Mouse (Mus musculus): Measurements from ENCODE around the gene Dnah2.
"Not testable (repeated sequence)": the region's sequence is repeated elsewhere in the genome, so short reads cannot be mapped to it uniquely, and the experiment has no call there.

Gene Dnah2

DNA sequence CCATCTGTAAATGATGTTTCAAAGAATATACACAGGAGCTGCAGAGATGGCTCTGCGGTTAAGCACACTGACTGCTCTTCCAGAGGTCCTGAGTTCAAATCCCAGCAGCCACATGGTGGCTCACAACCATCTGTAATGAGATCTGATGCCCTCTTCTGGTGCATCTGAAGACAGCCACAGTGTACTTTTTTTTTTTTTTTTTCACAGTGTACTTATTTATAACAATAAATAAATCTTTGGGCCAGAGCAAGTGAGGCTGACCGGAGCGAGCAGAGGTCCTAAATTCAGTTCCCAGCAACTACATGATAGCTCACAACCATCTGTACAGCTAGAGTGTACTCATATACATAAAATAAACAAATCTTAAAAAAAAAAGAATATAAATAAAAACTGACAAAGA, 18.6 kb downstream of the Dnah2 start:
- not testable (repeated sequence) for DNase-seq (ENCODE audit: low spot score in 2 of 2)

DNA sequence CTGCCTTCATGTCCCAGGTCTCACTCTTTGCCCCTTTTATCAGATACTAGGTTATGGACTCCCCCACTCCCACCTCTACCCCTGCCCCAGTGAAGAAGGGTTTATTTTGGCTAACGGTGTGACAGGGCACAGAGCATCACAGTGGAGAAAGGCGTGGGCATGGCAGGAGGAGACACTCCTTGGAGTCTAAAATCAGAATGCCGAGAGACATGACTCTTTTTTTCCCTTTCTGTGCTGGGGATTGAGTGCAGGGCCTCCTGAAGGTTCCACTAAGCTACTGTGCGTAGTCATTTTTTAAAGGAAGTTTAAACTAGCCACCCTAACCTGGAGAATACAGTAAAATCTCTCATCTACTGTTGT, 20.9 kb downstream of the Dnah2 start:
- no peak for DNase-seq (ENCODE audit: low spot score in 2 of 2)

DNA sequence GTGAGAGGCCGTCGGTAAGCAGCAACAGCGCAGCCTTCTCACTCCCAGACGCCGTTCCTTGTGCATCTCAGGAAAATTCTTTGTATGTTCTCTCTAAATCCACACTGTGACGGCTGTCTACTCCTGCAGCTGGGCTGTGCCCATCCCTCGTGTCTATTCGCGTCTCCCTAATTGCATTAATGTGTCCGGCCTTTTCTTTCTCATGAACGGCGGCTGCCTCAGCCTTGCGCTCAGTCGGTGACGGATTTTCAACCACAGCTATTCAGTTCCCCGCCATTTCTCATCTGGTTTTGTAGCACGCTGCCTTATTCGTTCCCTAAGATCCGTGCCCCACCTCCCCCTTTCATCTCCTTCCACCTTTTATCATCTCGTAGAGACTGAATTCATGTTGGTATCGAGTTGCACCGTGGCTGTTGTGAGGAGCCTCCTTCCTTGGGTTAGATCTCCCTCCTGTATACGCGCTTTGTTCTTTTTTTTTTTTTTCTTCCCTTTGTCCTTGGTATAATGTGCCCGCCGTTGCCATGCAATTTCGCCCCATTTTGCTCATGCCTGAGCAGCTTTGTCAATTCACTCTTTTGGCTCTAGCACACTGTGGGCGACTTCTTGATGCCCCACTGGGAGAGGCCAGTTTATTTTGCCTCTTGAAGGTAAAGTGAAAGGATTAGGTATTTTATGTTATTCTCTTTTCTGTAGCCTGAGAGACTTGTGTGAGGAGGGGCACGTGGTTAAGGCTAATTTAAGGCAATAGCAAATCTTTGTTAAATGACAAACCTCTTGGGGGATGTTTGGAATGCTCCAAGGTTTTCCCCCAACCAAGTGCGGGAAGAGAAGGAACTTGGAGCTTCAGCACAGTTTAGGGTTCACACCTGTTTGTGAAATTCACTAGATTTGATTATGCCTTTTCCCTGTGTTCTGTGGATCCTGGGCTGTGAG, 21.5 kb downstream of the Dnah2 start:
- DNase-seq (ENCODE audit: low spot score in 2 of 2) = no peak

DNA sequence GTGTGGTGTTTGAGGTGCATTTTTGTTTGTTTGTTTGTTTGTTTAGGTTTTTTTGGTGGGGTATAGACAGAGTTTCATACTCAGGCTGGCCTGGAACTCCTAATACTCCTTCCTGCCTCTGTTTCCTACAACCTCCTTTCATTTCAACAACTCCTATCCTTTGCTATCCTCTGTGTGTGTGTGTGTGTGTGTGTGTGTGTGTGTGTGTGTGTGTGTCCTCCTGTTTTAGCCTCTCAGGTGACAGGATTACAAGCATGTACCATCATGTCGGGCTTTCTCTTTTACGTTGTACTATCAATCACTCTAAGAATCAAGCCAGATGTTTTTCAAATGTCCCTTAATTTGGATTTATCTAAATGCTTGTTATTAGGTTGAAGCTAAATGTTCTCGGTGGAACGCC, 22.3 kb downstream of the Dnah2 start:
- no peak for DNase-seq (ENCODE audit: low spot score in 2 of 2)

DNA sequence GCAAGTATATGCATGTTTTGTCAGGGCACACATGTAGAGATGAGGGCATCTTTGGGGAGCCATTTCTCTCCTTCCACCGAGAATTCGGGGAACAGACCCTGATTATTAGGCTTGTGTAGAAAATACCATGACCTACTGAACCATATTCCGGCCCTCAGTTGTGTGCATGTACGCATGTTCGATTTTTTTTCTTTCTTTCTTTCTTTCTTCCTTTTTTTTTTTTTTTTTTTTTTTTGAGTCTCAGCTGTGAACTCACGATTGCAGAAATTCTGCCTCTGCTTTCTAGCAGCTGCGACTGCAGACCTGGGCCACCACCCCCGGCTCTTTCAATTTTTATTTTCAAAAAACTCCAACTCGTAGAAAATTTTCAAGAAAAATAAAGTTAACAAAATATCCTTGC, 23.2 kb downstream of the Dnah2 start:
- no peak for DNase-seq (ENCODE audit: low spot score in 2 of 2)

DNA sequence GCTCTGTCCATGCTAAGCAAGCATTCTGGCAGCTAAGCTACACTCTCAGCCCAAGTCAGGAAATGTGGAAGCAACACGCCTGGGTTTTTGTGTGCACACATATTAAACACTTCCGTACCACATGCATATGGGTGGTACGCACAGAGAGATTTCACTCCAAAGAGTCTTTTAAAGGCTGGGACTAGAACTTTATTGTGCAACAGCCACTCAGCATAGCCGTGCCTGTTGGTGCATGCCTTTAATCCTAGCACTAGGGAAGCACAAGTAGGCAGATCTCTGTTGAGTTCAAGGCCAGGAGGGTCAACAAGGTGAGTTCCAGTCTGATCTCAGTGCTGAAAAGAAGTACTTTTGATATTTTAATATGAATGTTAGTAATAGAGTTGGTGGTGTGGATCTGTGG, 25.3 kb downstream of the Dnah2 start:
- no peak for DNase-seq (ENCODE audit: low spot score in 2 of 2)

DNA sequence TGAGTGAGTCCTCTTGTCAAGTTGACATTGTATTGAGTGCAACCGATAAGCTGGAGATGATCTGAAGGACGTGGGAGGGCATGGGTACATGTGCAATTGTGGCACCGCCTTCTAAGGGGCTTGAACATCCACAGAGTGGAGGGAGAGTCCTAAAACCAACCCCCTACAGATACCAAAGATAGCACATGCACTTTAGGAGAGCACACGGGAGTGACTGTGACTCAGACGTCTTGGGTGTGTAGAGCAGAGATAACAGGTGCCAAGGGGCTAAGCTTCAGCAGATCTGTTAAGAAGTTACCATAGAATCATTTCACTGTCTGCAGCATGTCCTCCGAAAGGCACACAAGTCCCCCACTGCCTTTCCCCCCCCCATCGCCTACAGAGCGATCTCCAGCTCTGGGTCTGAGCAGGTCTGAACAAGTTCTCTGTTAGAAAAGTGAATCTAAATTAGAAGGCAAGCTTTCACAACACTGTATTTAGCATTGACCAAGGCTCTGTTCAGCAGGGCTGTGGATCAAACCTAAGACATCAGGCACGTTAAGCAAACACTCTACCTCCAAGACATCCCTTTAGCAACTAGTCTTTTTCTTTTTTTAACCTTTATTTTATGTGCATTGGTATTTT, 27.3 kb downstream of the Dnah2 start:
- DNase-seq (ENCODE audit: low spot score in 2 of 2) = no peak

DNA sequence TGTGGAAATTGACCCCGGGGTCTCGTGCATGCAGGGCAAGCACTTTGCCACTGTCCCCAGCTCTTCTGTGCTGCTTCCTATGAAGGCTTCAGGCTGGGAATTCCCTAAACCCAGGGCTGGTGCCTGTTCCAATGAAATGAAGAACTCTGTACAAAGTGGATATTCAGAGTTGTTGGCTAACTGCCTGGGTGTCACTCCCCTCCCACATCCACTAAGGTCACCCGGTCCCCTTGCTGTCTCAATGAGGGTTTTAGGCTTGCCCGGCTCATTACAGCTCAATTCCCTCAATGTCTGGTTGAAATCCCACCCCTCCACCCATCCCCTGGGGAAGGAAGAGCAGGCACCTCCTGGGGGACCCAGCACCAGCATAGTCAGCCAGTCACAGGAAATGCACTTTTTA, 28.9 kb downstream of the Dnah2 start:
- DNase-seq (ENCODE audit: low spot score in 2 of 2) = no peak

DNA sequence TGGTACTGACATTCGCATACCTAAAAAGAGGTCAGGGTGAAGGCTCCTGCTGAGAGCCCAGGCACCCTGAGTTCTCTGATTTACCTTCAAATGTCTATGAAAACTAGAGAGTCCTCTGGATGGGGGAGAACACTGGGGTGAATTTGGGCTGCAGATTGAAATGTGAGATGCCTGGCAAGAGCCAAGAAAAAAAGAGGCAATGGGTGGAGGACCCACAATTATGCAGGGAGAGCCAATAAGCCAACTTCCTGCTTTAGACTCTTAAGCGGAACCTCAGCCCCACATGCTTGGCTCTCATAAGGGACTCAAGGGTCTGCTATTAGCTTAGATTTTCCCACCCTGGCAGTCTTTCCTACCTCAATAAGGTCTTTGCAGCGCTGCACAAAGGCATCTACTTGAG, 32.2 kb downstream of the Dnah2 start:
- DNase-seq (ENCODE audit: low spot score in 2 of 2) = no peak

DNA sequence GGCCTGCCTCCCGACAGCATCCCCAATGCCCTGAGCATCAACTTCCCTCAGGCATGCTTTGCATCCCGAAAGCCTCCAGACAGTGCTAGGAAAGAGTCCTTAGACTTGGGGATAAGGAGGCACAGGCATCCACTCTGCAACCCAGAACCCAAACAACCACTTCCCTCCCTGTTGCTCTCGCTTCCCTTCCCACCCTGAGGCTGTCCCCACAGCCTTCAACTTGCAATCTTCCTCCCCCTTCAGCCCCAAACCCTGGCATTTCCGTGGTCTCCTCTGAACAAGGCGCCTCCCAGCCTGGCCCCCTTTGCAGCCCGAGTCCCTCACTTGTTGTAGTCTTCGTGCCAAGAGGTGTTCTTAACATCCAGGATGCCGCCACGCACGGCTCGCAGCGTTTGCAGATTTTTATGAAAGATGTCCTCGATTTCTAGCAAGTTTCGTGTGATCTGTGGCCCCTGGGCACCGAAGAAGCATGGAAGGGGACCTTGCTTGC, 32.7 kb downstream of the Dnah2 start:
- DNase-seq (ENCODE audit: low spot score in 2 of 2) = no peak

DNA sequence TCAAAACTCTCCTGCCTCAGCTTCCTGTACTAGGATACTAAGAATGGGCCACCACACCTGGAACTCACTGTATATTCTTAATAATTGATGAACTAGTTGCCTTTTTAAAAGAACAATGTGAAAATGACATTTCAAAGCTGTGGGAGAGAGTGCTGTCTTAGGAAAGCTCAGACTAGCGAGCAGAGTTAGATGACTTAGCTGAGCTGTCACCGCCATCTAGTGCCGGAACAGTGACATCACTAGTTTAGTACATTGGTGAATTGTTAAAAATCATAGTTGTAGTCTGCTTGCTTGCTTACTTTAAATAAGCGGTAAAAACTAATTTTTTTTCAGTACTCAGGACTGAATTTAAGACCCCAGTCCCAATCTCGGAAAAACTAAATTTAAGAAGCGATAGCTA, 35.1 kb downstream of the Dnah2 start:
- peak in 1 of 2 experiments; percentile 19 for DNase-seq (ENCODE audit: low spot score in 2 of 2)

DNA sequence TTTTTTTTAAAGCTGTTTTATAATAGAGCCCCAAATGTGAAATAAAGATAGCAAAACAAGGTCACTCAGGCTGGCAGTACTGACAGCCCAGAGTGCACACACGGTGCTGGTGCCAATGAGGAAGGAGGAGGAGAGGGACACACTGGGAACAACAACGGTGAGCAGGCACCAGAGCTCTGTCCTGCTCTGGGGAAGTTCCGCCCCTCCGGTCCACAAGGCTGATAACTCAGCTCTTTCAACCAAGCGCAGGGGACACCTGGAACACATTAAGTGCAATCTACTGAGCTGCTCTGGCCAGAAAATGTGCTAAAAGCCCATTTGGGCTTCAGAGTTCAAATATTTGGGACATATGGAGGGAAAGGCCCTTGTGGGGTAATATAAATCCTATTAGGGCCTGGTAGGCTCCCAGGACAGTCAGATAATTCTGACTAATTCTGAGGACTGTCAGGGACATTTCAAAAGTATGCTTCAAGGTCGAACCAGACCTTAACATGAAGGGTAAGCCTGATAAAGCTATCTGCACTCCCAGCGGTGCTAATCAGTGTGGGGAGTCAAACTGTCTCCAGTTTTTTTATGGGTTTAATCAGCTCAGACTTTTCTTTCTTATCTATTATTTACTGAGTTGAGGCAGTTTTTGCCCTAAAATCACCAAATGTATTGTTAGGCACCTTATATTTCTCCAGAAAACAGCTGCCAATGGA, 38.0 kb downstream of the Dnah2 start:
- no peak for DNase-seq (ENCODE audit: low spot score in 2 of 2)

DNA sequence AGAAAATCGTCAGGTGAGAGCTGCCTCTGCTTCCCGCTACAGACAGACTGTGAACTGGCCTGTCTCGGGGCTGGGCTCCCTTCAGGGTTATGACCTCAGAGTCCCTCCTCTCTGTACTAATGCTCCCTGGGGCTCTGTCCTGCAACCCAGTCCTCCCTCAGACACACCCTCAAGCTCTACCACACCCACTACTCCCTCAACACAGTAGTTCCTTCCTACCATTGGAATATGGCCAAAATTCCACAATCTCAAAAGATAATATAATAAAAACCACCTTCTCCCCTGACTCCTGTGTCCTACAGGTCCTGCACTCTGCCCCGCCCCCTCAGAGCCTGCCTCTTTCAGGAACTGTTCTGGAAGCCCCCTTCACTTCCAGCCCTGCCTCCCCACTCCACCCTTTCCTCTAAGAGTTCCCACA, 45.0 kb downstream of the Dnah2 start:
- DNase-seq (ENCODE audit: low spot score in 2 of 2) = no peak

DNA sequence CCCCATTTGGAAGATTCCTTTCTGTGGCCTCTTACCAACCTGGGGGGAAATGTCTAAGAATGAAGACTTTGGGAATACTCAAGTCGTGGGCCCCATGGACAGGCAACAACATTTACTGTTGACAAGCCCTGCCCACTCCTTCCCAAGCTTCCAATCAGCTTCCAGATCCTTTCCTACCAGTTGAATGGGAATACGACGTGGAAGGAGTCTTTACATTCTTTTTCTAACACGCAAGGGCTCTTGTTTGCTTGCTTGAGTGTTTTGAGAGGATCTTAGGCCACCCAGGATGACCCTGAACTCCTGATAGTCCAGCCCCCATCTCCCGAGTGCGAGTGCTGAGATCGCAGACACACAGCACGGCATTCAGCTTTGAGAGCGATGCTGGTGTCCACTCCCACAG, 47.4 kb downstream of the Dnah2 start:
- no peak for DNase-seq (ENCODE audit: low spot score in 2 of 2)

DNA sequence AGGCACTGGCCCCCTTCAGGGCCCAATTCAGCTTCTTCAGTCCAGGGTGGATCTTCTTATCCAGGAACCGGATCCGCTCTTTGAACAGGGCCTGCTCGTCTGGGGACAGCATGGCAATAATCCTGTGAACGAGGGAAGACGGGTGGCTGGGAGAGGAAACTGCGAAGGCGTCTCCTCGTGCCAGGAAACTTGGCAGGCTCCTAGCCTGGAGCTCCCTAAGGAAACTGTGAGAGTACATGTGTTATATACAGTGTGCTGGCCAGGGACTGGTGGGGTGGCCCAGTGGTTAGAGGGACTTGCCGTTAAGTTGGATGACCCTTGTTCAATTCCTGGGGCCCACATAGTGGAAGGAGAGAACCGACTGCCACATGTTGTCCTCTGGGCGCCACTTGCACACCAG, 49.8 kb downstream of the Dnah2 start:
- peak; percentile 24 to 54 for DNase-seq (ENCODE audit: low spot score in 2 of 2)

DNA sequence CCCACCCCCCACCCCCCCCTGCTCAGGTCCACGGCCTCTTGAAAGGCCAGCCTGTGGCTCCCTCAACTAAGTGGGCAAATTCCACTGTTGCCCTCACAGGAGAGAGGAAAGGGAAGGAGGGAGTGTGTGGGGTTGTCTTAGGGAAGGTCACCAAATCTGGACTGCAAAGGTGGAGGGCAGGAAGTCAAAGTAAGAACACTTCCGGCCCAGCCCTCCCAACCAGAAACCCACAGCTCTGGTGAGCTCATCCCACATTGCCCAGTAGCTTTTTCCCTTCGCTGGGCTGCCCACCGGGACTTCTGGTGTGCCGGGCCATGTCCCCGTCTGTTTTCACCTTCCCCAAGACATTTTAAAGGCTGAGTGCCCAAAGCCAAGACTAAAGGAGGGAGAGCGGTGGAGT, 57.2 kb downstream of the Dnah2 start:
- DNase-seq (ENCODE audit: low spot score in 2 of 2) = no peak

DNA sequence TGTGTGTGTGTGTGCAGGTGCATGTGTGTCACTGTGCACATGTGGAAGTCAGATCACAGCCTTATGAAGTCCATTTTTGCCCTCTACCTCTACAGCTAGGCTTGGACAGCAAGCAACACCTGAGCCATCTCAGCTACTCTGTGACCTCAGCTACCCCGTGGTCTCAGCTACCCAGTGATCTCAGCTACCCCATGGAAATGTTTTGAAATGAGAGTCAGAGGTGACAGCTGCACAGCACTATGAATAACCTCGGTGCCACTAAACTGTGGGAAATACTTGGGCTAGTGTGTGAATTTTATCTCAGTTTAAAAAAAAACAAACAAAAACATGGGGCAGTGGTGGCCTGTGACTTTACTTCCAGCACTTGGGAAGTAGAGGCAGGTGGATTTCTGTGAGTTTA, 58.0 kb downstream of the Dnah2 start:
- DNase-seq (ENCODE audit: low spot score in 2 of 2) = no peak

DNA sequence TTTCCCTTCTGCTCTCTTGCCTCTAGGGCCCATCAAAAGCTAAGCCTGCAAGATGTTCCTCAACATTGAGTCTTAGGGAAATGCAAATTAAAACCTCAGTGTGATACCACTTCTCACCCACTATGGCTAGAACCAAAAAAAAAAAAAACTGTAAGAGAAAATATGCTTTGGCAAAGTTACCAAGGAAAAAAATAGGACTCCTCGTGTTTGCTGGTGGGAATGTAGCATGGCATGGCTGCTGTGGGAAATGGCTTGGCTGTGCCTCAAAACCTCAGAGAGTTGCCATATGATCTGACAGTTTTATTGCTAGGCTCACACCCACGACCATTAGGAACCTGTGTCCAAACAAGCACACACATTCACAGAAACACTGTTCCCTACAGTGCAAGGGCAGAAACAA, 61.4 kb downstream of the Dnah2 start:
- no peak for DNase-seq (ENCODE audit: low spot score in 2 of 2)

DNA sequence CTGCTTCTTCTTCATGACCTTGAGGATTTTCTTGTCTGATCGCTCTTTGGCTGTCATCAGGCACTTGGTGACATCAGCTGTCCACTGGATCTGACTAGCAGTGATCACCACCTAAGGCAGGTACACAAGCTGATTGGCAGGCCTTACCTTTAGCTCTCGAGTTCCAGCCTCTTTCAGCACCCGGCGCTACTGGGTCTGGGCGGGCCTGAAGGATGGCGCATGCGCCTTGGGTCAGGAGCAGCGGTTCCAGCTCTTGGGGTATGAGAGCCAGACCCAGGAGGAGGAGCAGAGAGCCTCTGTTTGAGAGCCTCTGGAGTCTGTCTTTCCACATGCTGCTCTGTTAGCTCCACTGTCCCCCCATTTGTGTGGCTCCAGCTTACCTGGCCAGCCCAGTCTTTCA, 71.3 kb downstream of the Dnah2 start:
- no peak for DNase-seq (ENCODE audit: low spot score in 2 of 2)

DNA sequence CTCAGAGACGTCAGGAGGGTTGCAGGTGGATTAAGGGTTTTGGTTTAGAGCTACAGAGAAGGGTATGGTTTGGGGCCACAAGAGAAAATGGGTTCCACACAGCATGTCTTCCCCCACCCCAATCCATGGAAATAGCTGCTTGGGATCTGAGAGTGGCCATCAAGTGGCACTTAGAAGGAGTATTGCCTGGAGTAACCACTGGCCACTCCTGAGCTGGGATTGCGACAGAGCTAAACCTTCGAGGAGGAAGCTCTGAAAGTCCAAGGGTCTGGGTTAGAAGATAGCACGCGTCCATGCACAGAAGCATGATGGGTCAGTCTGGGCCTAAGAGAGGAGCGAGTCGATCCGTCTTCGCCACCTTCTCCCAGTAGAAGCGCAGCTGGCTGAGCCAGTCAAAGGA, 72.1 kb downstream of the Dnah2 start:
- no peak for DNase-seq (ENCODE audit: low spot score in 2 of 2)

DNA sequence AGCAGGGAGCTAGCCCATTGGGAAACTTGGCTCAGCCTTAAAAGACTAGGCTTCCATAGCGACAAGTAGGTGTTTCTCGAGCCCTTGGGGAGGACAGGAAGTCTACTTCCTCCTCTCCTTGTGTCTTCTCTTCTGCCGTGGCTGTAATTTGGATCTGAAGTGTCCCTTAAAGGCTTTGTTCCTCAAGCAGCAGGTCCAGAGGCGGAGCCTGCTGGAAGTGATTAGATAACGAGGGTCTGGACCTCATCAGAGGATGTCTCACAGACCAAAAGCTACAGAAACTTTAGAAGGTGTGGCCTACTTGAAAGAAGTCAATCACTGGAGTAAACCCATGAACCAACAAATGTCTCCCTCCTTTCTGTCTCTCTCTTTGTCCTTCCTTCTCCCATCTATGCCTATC, 74.2 kb downstream of the Dnah2 start:
- no peak for DNase-seq (ENCODE audit: low spot score in 2 of 2)

DNA sequence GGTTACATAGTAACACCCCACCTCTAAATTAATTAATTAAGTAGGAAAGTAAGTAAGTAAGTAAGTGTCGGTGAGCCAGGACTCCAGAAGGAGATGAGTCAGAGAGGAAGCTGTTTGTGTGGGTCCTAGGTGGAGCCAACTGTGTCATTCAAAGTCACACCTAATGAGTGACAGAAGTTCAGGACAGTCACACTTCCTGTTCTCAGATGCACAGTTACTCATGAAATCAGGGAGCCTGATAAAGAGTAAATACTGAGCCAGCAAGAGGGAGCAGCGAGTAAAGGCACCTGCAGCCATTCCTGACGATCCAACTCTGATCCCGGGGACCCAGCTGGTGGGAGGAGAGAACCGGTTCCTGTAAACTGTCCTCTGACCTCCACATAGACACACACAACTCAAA, 76.2 kb downstream of the Dnah2 start:
- DNase-seq (ENCODE audit: low spot score in 2 of 2) = no peak

DNA sequence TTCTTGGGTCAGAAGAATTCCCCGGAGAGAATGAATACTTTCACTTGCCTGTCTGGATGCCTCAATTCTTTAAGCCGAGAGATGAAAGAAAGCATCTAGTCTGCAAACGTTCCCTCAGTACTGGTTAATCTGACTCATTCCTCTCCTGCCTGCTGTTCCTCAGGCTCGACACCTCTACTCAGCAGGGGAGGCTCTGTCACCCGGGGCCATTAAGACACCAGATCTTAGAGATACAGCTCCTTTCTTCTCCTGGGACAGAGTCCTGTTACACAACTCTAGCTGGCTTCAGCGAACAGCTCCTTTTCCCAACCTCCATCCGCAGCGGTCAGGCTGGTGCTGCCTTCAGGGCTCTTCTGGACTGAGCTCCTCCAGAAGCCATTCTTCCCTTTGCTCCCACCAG, 77.4 kb downstream of the Dnah2 start:
- no peak for DNase-seq (ENCODE audit: low spot score in 2 of 2)
